Mouse (Mus musculus): Measurements from ENCODE around the gene Frmd4b. TPM values are rescaled to one million over a fixed set of nuclear protein-coding genes. Genes with fewer than 3 reads are reported as not detected.

The Frmd4b gene
- polyA plus RNA-seq, 2 experiments = 5.7 to 6.4 TPM

DNA sequence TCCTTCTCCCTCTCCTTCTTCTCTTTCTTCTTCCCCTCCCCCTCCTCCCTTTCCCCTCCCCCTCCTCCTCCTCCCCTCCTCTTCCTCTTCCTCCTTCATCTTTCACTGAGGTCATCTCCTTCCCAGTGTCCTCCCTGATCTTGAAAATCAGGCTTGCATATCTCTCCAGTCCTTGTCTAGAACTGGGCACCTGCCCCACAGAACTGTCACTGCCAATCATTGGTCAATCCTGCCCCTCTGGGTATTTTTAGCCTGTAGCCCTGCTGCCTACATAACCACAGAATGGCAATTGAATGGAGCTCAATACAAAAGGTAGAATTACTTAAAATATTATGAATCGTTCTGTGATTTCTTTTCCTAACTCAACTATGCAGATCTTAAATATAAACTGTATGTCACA, 358.9 kb downstream of the Frmd4b start:
- no peak for ATAC-seq (ENCODE audit: insufficient read depth)
- no peak overlapping the region for H3K4me2 ChIP-seq (ENCODE audit: low read depth)
- H3K36me3 ChIP-seq (replicated peaks; ENCODE audit: control insufficient read depth, insufficient read depth, low read depth) = no peaks in the 10 kb centered on the region
- TF ChIP-seq CTCF (IDR thresholded peaks at IDR 0.05; ENCODE audit: low read depth) (no peak), EP300 (IDR thresholded peaks at IDR 0.05; ENCODE audit: low read depth) (no peak)
- no peaks in the 10 kb centered on the region for H3K9me3 ChIP-seq (ENCODE audit: control insufficient read depth, low read length)
- H3K27me3 ChIP-seq (ENCODE audit: control insufficient read depth, insufficient read depth, low read length) = no peaks in the 10 kb centered on the region
- H3K9ac ChIP-seq (replicated peaks) = no peak overlapping the region
- WGBS (ENCODE audit: insufficient replicate concordance) = 55% methylated on average over 1 of the region's 1 CpGs
- H3K27ac ChIP-seq = no peak overlapping the region
- H3K4me1 ChIP-seq (replicated peaks; ENCODE audit: control insufficient read depth in 2 of 2, insufficient read depth in 2 of 2, low read length in 1 of 2) = no peaks in the 10 kb centered on the region
- no peak for DNase-seq (ENCODE audit: low read depth in 3 of 3, low spot score in 3 of 3)
- no peak overlapping the region for H3K4me3 ChIP-seq (ENCODE audit: insufficient read depth in 1 of 2, low read depth in 2 of 2, low read length in 2 of 2)

DNA sequence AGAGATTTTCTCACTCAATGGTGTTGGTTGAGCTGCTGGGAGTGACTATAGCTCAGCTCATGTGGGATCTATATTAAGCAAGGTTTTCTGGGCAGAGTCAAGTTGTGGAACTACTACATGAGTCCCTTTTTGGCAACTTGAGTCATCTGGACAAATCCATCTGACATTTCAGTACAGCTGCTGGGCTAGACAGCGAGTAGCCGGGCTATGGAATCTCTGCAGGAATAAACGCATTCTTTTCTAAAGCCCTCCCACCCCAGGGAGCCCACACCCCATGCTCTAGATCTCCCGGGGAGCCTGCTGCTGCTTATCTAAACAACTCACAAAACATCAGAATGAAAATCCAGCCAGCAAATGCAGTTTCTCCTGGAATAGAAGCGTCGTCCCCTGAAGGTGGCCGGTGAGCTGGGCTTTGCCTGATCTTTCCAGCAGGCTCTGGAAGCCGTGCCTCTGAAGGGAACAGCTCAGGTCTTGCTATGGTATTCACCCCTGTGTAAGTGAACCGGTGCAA, 364.6 kb downstream of the Frmd4b start, which contains the start of gene Lmod3:
Gene Lmod3, minus strand, starts transcription at position 49 of the 511 bp plus-strand sequence.
- TF ChIP-seq CTCF (IDR thresholded peaks at IDR 0.05; ENCODE audit: low read depth) = no peak
- TF ChIP-seq EP300 (IDR thresholded peaks at IDR 0.05; ENCODE audit: low read depth) = no peak
- no peaks in the 10 kb centered on the region for H3K9me3 ChIP-seq (ENCODE audit: control insufficient read depth, low read length)
- H3K4me1 ChIP-seq (replicated peaks; ENCODE audit: control insufficient read depth in 2 of 2, insufficient read depth in 2 of 2, low read length in 1 of 2) = no peaks in the 10 kb centered on the region
- H3K4me2 ChIP-seq (ENCODE audit: low read depth) = no peak within 1 kb of the TSS
- no peaks in the 10 kb centered on the region for H3K36me3 ChIP-seq (replicated peaks; ENCODE audit: control insufficient read depth, insufficient read depth, low read depth)
- DNase-seq (ENCODE audit: low read depth in 3 of 3, low spot score in 3 of 3) = no peak
- H3K27ac ChIP-seq = no peak within 1 kb of the TSS
- no peaks in the 10 kb centered on the region for H3K27me3 ChIP-seq (ENCODE audit: control insufficient read depth, insufficient read depth, low read length)
- WGBS (ENCODE audit: insufficient replicate concordance) = 29% methylated on average over 9 of the region's 9 CpGs
- no peak within 1 kb of the TSS for H3K9ac ChIP-seq (replicated peaks)
- no peak within 1 kb of the TSS for H3K4me3 ChIP-seq (ENCODE audit: insufficient read depth in 1 of 2, low read depth in 2 of 2, low read length in 2 of 2)
- ATAC-seq (ENCODE audit: insufficient read depth) = no peak

DNA sequence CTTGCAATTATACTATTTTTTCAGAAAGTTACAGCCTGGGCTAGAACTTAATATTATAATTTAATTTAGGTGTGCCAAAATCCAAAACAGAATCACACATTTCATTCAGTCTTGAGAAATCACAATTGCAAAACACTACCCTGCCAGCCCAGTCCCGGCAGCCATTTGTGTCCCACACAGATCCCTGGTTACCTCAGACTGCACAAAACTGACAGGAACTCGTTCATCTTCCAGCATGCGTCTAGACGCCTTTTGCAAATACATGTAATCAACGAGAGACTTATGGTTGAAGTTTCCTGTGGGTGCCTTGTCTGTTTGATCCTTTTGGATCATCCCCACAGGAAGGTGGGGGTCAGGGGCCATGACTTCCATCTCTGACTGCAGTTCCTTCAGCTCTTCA, 365.3 kb downstream of the Frmd4b start:
- no peak overlapping the region for H3K4me3 ChIP-seq (ENCODE audit: insufficient read depth in 1 of 2, low read depth in 2 of 2, low read length in 2 of 2)
- WGBS (ENCODE audit: insufficient replicate concordance) = 18% methylated on average over 5 of the region's 5 CpGs
- no peak for TF ChIP-seq CTCF (IDR thresholded peaks at IDR 0.05; ENCODE audit: low read depth)
- no peak for TF ChIP-seq EP300 (IDR thresholded peaks at IDR 0.05; ENCODE audit: low read depth)
- no peak overlapping the region for H3K9ac ChIP-seq (replicated peaks)
- H3K4me2 ChIP-seq (ENCODE audit: low read depth) = no peak overlapping the region
- ATAC-seq (ENCODE audit: insufficient read depth) = no peak
- no peak for DNase-seq (ENCODE audit: low read depth in 3 of 3, low spot score in 3 of 3)
- H3K27ac ChIP-seq = no peak overlapping the region
- no peaks in the 10 kb centered on the region for H3K27me3 ChIP-seq (ENCODE audit: control insufficient read depth, insufficient read depth, low read length)
- no peaks in the 10 kb centered on the region for H3K4me1 ChIP-seq (replicated peaks; ENCODE audit: control insufficient read depth in 2 of 2, insufficient read depth in 2 of 2, low read length in 1 of 2)
- no peaks in the 10 kb centered on the region for H3K9me3 ChIP-seq (ENCODE audit: control insufficient read depth, low read length)
- no peaks in the 10 kb centered on the region for H3K36me3 ChIP-seq (replicated peaks; ENCODE audit: control insufficient read depth, insufficient read depth, low read depth)

DNA sequence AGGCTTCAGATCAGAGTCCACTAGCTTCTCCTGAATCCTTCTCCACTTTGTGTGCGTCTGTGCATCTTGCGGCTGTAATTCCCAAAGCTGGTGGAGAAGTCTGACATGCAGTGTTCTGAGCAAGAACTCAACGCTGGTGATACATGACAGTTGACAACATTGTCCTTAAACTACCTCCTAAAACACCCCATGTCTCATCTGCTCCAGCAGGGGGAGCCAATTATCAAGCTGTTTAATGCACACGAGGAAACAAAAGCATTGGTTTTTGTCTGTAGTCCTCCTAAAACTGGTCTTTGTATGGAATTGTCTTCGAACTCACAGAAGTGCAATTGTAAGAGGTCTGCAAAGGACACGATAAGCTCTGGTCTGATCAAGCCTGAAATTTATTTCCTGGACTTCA, 366.4 kb downstream of the Frmd4b start:
- DNase-seq (ENCODE audit: low read depth in 3 of 3, low spot score in 3 of 3) = peak; percentile 14 to 24 (median 20)
- H3K9me3 ChIP-seq (ENCODE audit: control insufficient read depth, low read length) = no peaks in the 10 kb centered on the region
- H3K27ac ChIP-seq = no peak overlapping the region
- H3K4me2 ChIP-seq (ENCODE audit: low read depth) = no peak overlapping the region
- no peak overlapping the region for H3K4me3 ChIP-seq (ENCODE audit: insufficient read depth in 1 of 2, low read depth in 2 of 2, low read length in 2 of 2)
- peak; percentile 75 for TF ChIP-seq CTCF (IDR thresholded peaks at IDR 0.05; ENCODE audit: low read depth)
- no peak for TF ChIP-seq EP300 (IDR thresholded peaks at IDR 0.05; ENCODE audit: low read depth)
- ATAC-seq (ENCODE audit: insufficient read depth) = no peak
- H3K4me1 ChIP-seq (replicated peaks; ENCODE audit: control insufficient read depth in 2 of 2, insufficient read depth in 2 of 2, low read length in 1 of 2) = no peaks in the 10 kb centered on the region
- no peak overlapping the region for H3K9ac ChIP-seq (replicated peaks)
- no peaks in the 10 kb centered on the region for H3K27me3 ChIP-seq (ENCODE audit: control insufficient read depth, insufficient read depth, low read length)
- no peaks in the 10 kb centered on the region for H3K36me3 ChIP-seq (replicated peaks; ENCODE audit: control insufficient read depth, insufficient read depth, low read depth)
- WGBS (ENCODE audit: insufficient replicate concordance) = 26% methylated on average over 6 of the region's 6 CpGs

DNA sequence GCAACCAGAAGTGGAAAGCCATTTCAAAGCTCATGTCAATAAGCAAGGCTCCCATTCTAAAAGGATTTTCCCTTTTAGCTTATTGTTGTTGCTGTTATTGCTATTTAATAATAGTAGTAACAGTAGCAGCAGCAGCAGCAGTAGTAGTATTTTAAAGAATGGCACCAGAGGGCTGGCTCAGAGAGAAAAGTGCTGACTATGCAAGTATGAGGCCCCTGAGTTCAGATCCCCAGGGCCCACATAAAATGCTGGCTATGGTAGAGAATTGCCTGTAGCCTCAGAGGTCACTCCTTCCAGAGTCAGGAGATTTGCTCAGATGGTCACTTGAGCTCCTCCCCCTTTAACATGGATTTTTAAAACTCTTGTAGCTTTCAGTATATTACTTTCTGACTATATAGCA, 372.1 kb downstream of the Frmd4b start:
- TF ChIP-seq CTCF (IDR thresholded peaks at IDR 0.05; ENCODE audit: low read depth) (no peak), EP300 (IDR thresholded peaks at IDR 0.05; ENCODE audit: low read depth) (no peak)

More for the DNA sequence above, 372.1 kb downstream of the Frmd4b start:
- H3K9ac ChIP-seq (replicated peaks) = no peak overlapping the region
- DNase-seq (ENCODE audit: low read depth in 3 of 3, low spot score in 3 of 3) (no peak), ATAC-seq (ENCODE audit: insufficient read depth) (no peak)
- H3K36me3 ChIP-seq (replicated peaks; ENCODE audit: control insufficient read depth, insufficient read depth, low read depth) = no peaks in the 10 kb centered on the region
- no peaks in the 10 kb centered on the region for H3K4me1 ChIP-seq (replicated peaks; ENCODE audit: control insufficient read depth in 2 of 2, insufficient read depth in 2 of 2, low read length in 1 of 2)
- H3K27ac ChIP-seq = no peak overlapping the region
- no peaks in the 10 kb centered on the region for H3K9me3 ChIP-seq (ENCODE audit: control insufficient read depth, low read length)
- no peak overlapping the region for H3K4me2 ChIP-seq (ENCODE audit: low read depth)
- no peaks in the 10 kb centered on the region for H3K27me3 ChIP-seq (ENCODE audit: control insufficient read depth, insufficient read depth, low read length)
- H3K4me3 ChIP-seq (ENCODE audit: insufficient read depth in 1 of 2, low read depth in 2 of 2, low read length in 2 of 2) = no peak overlapping the region

Data from liver, embryonic 14.5 days (tissue).